ENCODE assay signal across 8 mouse cellular contexts in the genomic region with DNA sequence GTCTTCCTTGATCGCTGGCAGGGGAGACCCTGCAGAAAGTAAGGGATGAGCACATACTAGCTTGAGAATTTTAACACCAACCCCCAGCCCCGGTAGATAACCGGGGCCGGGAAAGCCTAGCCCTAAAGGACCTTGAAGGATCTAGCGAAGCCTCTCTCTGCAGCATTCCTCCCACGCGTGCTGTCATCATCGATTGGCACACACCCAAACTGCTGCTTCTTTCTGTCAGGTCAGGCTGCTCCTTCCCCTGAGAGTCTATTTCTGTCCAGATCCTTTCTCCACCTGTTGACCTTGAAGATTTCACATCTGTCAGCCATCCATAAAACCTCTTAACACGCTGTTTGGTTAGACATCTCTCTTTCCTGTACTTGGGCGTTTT. TPM values are rescaled to one million over a fixed set of nuclear protein-coding genes. Genes with fewer than 3 reads are reported as not detected.
DNase-seq lines count a peak whose midpoint lies in the region; ATAC-seq and TF ChIP-seq lines count a peak whose summit lies in the region.

No protein-coding gene starts in this region.

- H3K27ac ChIP-seq in CH12.LX (ENCODE audit: insufficient read depth, low read depth) = peak overlapping the region; percentile 69
- H3K27ac ChIP-seq in heart, postnatal 0 days (ENCODE audit: low read depth) = peak overlapping the region; percentile 93
- H3K27ac ChIP-seq in limb, embryonic 10.5 days = peak overlapping the region; percentile 90
- H3K27ac ChIP-seq in midbrain, embryonic 11.5 days (ENCODE audit: low read depth, low read length) = no peak overlapping the region

- peak overlapping the region; percentile 85 for H3K4me2 ChIP-seq in CH12.LX (ENCODE audit: insufficient read depth, low read depth, poor library complexity, severe bottlenecking)
- H3K4me2 ChIP-seq in heart, postnatal 0 days (ENCODE audit: low read depth, low read length) = peak overlapping the region; percentile 64
- H3K4me2 ChIP-seq in midbrain, embryonic 11.5 days = peak overlapping the region; percentile 68

- TF ChIP-seq EP300 in CH12.LX (IDR thresholded peaks at IDR 0.05; ENCODE audit: low read length) = no peak
- TF ChIP-seq EP300 in heart, postnatal 0 days (IDR thresholded peaks at IDR 0.05; ENCODE audit: low read depth) = no peak

- WGBS in heart, postnatal 0 days = 6% methylated on average over 10 of the region's 10 CpGs
- WGBS in limb, embryonic 10.5 days = 28% methylated on average over 10 of the region's 10 CpGs
- 28% methylated on average over 10 of the region's 10 CpGs for WGBS in midbrain, embryonic 11.5 days

- peak overlapping the region; percentile 50 to 93 (median 78) for H3K4me3 ChIP-seq in CH12.LX (replicated peaks in 1 of 3; ENCODE audit: low read depth in 2 of 3, low read length in 2 of 3, poor library complexity in 1 of 3)
- H3K4me3 ChIP-seq in heart, postnatal 0 days (ENCODE audit: low read depth, low read length) = peak overlapping the region; percentile 60
- peak overlapping the region; percentile 85 for H3K4me3 ChIP-seq in limb, embryonic 10.5 days
- peak overlapping the region; percentile 48 for H3K4me3 ChIP-seq in midbrain, embryonic 11.5 days (ENCODE audit: low read depth, low read length)

- H3K4me1 ChIP-seq in CH12.LX (ENCODE audit: control insufficient read depth in 1 of 2, insufficient read depth in 2 of 2) = peaks cover 6 to 13% of the 10 kb centered on the region in 2 experiments
- H3K4me1 ChIP-seq in heart, postnatal 0 days (ENCODE audit: control insufficient read depth, insufficient read depth) = peaks cover 8% of the 10 kb centered on the region; the same call in 1 of the 2 replicates
- H3K4me1 ChIP-seq in limb, embryonic 10.5 days = peaks cover 32% of the 10 kb centered on the region
- H3K4me1 ChIP-seq in midbrain, embryonic 11.5 days (ENCODE audit: control insufficient read depth, insufficient read depth, low read length) = peaks cover 18% of the 10 kb centered on the region

- no peak for TF ChIP-seq CTCF in CH12.LX (conservative IDR thresholded peaks at IDR 0.05 in 1 of 2, IDR thresholded peaks at IDR 0.05 in 1 of 2; ENCODE audit: low read depth in 2 of 2, low read length in 2 of 2)
- no peak for TF ChIP-seq CTCF in heart, postnatal 0 days (IDR thresholded peaks at IDR 0.05; ENCODE audit: low read depth)

- ATAC-seq in heart, postnatal 0 days (ENCODE audit: insufficient read depth, low read depth) = no peak; the same call in 1 of the 2 replicates
- ATAC-seq in midbrain, embryonic 11.5 days (ENCODE audit: low FRiP score) = no peak

- H3K9ac ChIP-seq in CH12.LX (ENCODE audit: insufficient read depth, low read depth) = peak overlapping the region; percentile 88
- peak overlapping the region; percentile 41 for H3K9ac ChIP-seq in heart, postnatal 0 days (replicated peaks; ENCODE audit: low read depth, low read length)
- peak overlapping the region; percentile 79 for H3K9ac ChIP-seq in midbrain, embryonic 11.5 days (ENCODE audit: low read length)

- dilution Hi-C loops in CH12.LX (cut with MboI; ENCODE audit: extremely low pct_ligation_motif_present, extremely low pct_unique_long_range_greater_than_20kb, low sequenced_read_pairs) = no loop called here

- TF ChIP-seq RAD21 in CH12.LX (IDR thresholded peaks at IDR 0.05; ENCODE audit: low read depth, low read length) = no peak

- in situ Hi-C loops in CH12.LX (cut with MboI; ENCODE audit: low pct_ligation_motif_present, low pct_unique_long_range_greater_than_20kb, low sequenced_read_pairs) = loop anchor here (5.0 to 10.0 kb wide), 2 partner anchors 33 to 100 kb away; no protein-coding TSS in a partner anchor

- no peak for TF ChIP-seq POLR2A in CH12.LX (IDR thresholded peaks at IDR 0.05; ENCODE audit: low read depth, low read length)

- no peaks in the 10 kb centered on the region for H3K9me3 ChIP-seq in CH12.LX (replicated peaks; ENCODE audit: low read length)
- no peaks in the 10 kb centered on the region for H3K9me3 ChIP-seq in heart, postnatal 0 days (replicated peaks; ENCODE audit: control insufficient read depth, low read length)
- no peaks in the 10 kb centered on the region for H3K9me3 ChIP-seq in limb, embryonic 10.5 days (replicated peaks)
- H3K9me3 ChIP-seq in midbrain, embryonic 11.5 days (ENCODE audit: control insufficient read depth, low read length) = no peaks in the 10 kb centered on the region

- H3K79me2 ChIP-seq in CH12.LX (replicated peaks; ENCODE audit: control insufficient read depth, extremely low read depth, insufficient read depth, poor library complexity, severe bottlenecking) = peaks cover 41% of the 10 kb centered on the region

- no peaks in the 10 kb centered on the region for H3K27me3 ChIP-seq in CH12.LX (replicated peaks)
- H3K27me3 ChIP-seq in heart, postnatal 0 days (ENCODE audit: control insufficient read depth, insufficient read depth, low read length) = no peaks in the 10 kb centered on the region
- 0 out of 2 replicates have a peak, but pooled peaks cover 10% of the 10 kb centered on the region for H3K27me3 ChIP-seq in limb, embryonic 10.5 days (ENCODE audit: low read depth, poor library complexity, severe bottlenecking)
- H3K27me3 ChIP-seq in midbrain, embryonic 11.5 days (ENCODE audit: control insufficient read depth, insufficient read depth, low read length) = no peaks in the 10 kb centered on the region

- DNase-seq in cerebellum, adult 9-10 months = peak; percentile 86
- DNase-seq in cerebellum, postnatal 4 days (ENCODE audit: low spot score in 2 of 2) = no peak
- DNase-seq in CH12.LX (ENCODE audit: extremely low read depth) = no peak
- DNase-seq in cerebellum, postnatal 10 days = peak; percentile 71 to 80
- peak; percentile 47 for DNase-seq in heart, postnatal 0 days (ENCODE audit: low spot score)
- peak; percentile 33 for DNase-seq in limb, embryonic 10.5 days (ENCODE audit: low spot score)
- DNase-seq in midbrain, embryonic 11.5 days (ENCODE audit: low spot score, missing footprints) = no peak
- peak; percentile 72 for DNase-seq in telencephalon, adult 2 months (ENCODE audit: low read depth, low spot score)

- H3K36me3 ChIP-seq in CH12.LX (replicated peaks in 1 of 2; ENCODE audit: control insufficient read depth in 1 of 2, insufficient read depth in 1 of 2, low read length in 1 of 2) = peaks cover 0 to 9% of the 10 kb centered on the region in 2 experiments
- no peaks in the 10 kb centered on the region for H3K36me3 ChIP-seq in heart, postnatal 0 days (replicated peaks; ENCODE audit: control insufficient read depth, insufficient read depth, low read length)
- H3K36me3 ChIP-seq in limb, embryonic 10.5 days = no peaks in the 10 kb centered on the region
- H3K36me3 ChIP-seq in midbrain, embryonic 11.5 days (ENCODE audit: control insufficient read depth, insufficient read depth, low read length) = no peaks in the 10 kb centered on the region

TF ChIP-seq in CH12.LX, 34 proteins besides CTCF, POLR2A, EP300 and RAD21:
- 0 out of 2 replicates have a peak, but pooled peaks have one; percentile 6 for TF ChIP-seq MEF2A (IDR thresholded peaks at IDR 0.05; ENCODE audit: borderline replicate concordance, low read depth, low read length)
- TF ChIP-seq RCOR1 (conservative IDR thresholded peaks at IDR 0.05; ENCODE audit: low read depth, low read length) = 0 out of 2 replicates have a peak, but pooled peaks have one; percentile 27
- no peak for TF ChIP-seq ZKSCAN1 (IDR thresholded peaks at IDR 0.05; ENCODE audit: borderline replicate concordance, low read depth, low read length)

RNA-seq across cellular contexts. Expression of gene Got1, which starts 0.7 kb away (rescaled TPM):
- total RNA-seq in CH12.LX (2012; rRNA removed) (122 and 131 TPM in 2 replicates), CH12.LX (2014; rRNA removed) (164 and 176 TPM in 2 replicates)
- 214 and 228 TPM in 2 replicates for polyA plus RNA-seq in CH12.LX (2012; ENCODE audit: insufficient read length, low read depth)
- total RNA-seq in heart, postnatal 0 days (2014; rRNA removed; ENCODE audit: low replicate concordance) = 344 and 375 TPM in 2 replicates
- 394 and 404 TPM in 2 replicates for polyA plus RNA-seq in heart, postnatal 0 days (2015; fragmentation: Nextera tagmentation; extraction: Ambion mirVana)
- 53.9 and 64.8 TPM in 2 replicates for polyA plus RNA-seq in limb, embryonic 10.5 days (2016; fragmentation: Nextera tagmentation; extraction: Ambion mirVana)
- 46.6 and 47.0 TPM in 2 replicates for polyA plus RNA-seq in midbrain, embryonic 11.5 days (2014; fragmentation: Nextera tagmentation; extraction: Ambion mirVana)

Comparison
In these comparisons a context has a peak if more than half of its experiments do, and no peak if none do; other contexts are left out.
1. DNase-seq: peak in cerebellum, adult 9-10 months (single experiment), cerebellum, postnatal 10 days (2 of 2), heart, postnatal 0 days (single experiment), limb, embryonic 10.5 days (single experiment) and telencephalon, adult 2 months (single experiment); none in cerebellum, postnatal 4 days (0 of 2), CH12.LX (single experiment) and midbrain, embryonic 11.5 days (single experiment).
2. Peak in every context shown above with its lines, with median percentiles within 50 percentile points of each other: H3K4me2 ChIP-seq, H3K4me3 ChIP-seq and H3K9ac ChIP-seq.